Mouse (Mus musculus): ENCODE data around the gene Nav3. TPM values are rescaled to one million over a fixed set of nuclear protein-coding genes. Genes with fewer than 3 reads are reported as not detected.

The Nav3 gene
- polyA plus RNA-seq, 1 experiment from 2014 or later = 2.4 TPM

DNA sequence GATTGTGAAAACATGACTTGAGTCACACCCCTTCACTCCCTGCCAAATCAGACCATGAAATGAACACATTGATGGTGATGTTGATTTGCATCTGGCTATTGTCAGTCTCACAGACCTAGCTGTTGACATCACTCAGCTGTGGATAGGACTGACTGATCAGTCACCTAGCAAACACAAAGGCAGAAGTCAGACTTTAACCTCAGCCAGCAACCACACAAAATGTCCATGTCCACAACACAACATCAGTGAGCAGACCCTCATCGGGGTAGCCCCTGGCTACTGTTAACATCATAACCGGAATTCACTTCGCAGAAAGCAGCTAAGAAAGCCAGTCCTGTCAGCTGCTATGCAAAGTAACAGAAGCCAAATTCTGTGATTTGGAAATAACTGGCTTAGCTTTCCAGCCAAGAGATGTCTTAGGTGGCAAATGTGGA lies 213.9 kb downstream of the Nav3 start:
- no peak overlapping the region for H3K9ac ChIP-seq (ENCODE audit: low read length)
- H3K4me1 ChIP-seq (ENCODE audit: control insufficient read depth, insufficient read depth, low read length) = no peaks in the 10 kb centered on the region
- no peaks in the 10 kb centered on the region for H3K9me3 ChIP-seq (replicated peaks; ENCODE audit: control insufficient read depth, low read length)
- WGBS = 71% methylated on average over 3 of the region's 3 CpGs
- H3K27me3 ChIP-seq (ENCODE audit: control insufficient read depth, insufficient read depth, low read length) = no peaks in the 10 kb centered on the region
- no peak for ATAC-seq (ENCODE audit: insufficient read depth, low FRiP score)
- H3K4me3 ChIP-seq (replicated peaks; ENCODE audit: low read length) = no peak overlapping the region
- no peak overlapping the region for H3K27ac ChIP-seq (ENCODE audit: low read length)
- H3K36me3 ChIP-seq (ENCODE audit: control insufficient read depth, insufficient read depth, low read length) = no peaks in the 10 kb centered on the region
- no peak overlapping the region for H3K4me2 ChIP-seq (ENCODE audit: low read depth, low read length)

GRCm38 (mm10) chr10:110240667-110241066 lies 215.3 kb downstream of the Nav3 start:
- WGBS = 74% methylated on average over 3 of the region's 3 CpGs
- Histone ChIP-seq H3K4me1 (ENCODE audit: control insufficient read depth, insufficient read depth, low read length) (no peaks in the 10 kb centered on the region), H3K9me3 (replicated peaks; ENCODE audit: control insufficient read depth, low read length) (no peaks in the 10 kb centered on the region), H3K27ac (ENCODE audit: low read length) (no peak overlapping the region), H3K9ac (ENCODE audit: low read length) (no peak overlapping the region), H3K27me3 (ENCODE audit: control insufficient read depth, insufficient read depth, low read length) (no peaks in the 10 kb centered on the region), H3K4me2 (ENCODE audit: low read depth, low read length) (no peak overlapping the region), H3K4me3 (replicated peaks; ENCODE audit: low read length) (no peak overlapping the region), H3K36me3 (ENCODE audit: control insufficient read depth, insufficient read depth, low read length) (no peaks in the 10 kb centered on the region)
- ATAC-seq (ENCODE audit: insufficient read depth, low FRiP score) = no peak

DNA sequence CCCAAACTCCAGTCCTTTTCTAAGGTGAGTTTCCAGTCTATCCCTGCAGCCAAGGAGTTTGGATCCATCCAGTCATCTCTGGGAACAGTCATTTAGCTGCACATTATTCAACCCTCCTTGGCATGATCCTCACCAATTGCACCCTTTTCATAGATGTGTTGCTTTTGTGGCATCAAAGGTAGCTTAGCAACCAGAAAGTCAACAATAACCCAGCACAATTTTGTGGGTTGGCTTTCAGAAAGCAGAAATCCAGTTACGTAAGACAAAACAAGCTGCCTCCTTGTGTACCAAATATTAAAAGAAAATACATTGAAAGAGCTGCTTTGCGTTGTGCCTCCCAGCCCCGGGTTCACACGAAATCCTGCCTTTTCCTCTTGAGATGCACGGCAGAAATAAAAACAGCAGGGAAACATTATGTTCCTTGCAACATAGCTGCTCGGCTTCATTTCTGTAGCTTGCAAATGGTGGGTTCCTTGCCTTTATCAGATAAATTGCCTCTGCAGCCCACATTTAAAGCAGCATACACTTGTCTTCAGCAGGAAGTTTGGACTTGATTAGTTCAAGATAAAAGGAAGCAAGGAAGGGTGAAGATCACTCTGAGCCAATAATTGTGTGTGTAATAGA lies 222.6 kb downstream of the Nav3 start:
- Histone ChIP-seq H3K4me3 (replicated peaks; ENCODE audit: low read length) (no peak overlapping the region), H3K9me3 (replicated peaks; ENCODE audit: control insufficient read depth, low read length) (no peaks in the 10 kb centered on the region), H3K4me1 (ENCODE audit: control insufficient read depth, insufficient read depth, low read length) (no peaks in the 10 kb centered on the region), H3K9ac (ENCODE audit: low read length) (no peak overlapping the region), H3K4me2 (ENCODE audit: low read depth, low read length) (no peak overlapping the region), H3K36me3 (ENCODE audit: control insufficient read depth, insufficient read depth, low read length) (no peaks in the 10 kb centered on the region), H3K27ac (ENCODE audit: low read length) (no peak overlapping the region), H3K27me3 (ENCODE audit: control insufficient read depth, insufficient read depth, low read length) (no peaks in the 10 kb centered on the region)
- 71% methylated on average over 6 of the region's 6 CpGs for WGBS
- ATAC-seq (ENCODE audit: insufficient read depth, low FRiP score) = no peak

GRCm38 (mm10) chr10:110206411-110206810 lies 249.6 kb downstream of the Nav3 start:
- Histone ChIP-seq H3K4me2 (ENCODE audit: low read depth, low read length) (no peak overlapping the region), H3K27ac (ENCODE audit: low read length) (no peak overlapping the region), H3K4me1 (ENCODE audit: control insufficient read depth, insufficient read depth, low read length) (no peaks in the 10 kb centered on the region), H3K4me3 (replicated peaks; ENCODE audit: low read length) (no peak overlapping the region), H3K27me3 (ENCODE audit: control insufficient read depth, insufficient read depth, low read length) (no peaks in the 10 kb centered on the region), H3K9ac (ENCODE audit: low read length) (no peak overlapping the region), H3K36me3 (ENCODE audit: control insufficient read depth, insufficient read depth, low read length) (no peaks in the 10 kb centered on the region), H3K9me3 (replicated peaks; ENCODE audit: control insufficient read depth, low read length) (no peaks in the 10 kb centered on the region)
- ATAC-seq (ENCODE audit: insufficient read depth, low FRiP score) = no peak
- 85% methylated on average over 5 of the region's 5 CpGs for WGBS

- Histone ChIP-seq H3K36me3 (ENCODE audit: control insufficient read depth, insufficient read depth, low read length) (no peaks in the 10 kb centered on the region), H3K9me3 (replicated peaks; ENCODE audit: control insufficient read depth, low read length) (no peaks in the 10 kb centered on the region), H3K27me3 (ENCODE audit: control insufficient read depth, insufficient read depth, low read length) (no peaks in the 10 kb centered on the region), H3K4me3 (replicated peaks; ENCODE audit: low read length) (no peak overlapping the region), H3K4me2 (ENCODE audit: low read depth, low read length) (no peak overlapping the region), H3K4me1 (ENCODE audit: control insufficient read depth, insufficient read depth, low read length) (no peaks in the 10 kb centered on the region), H3K27ac (ENCODE audit: low read length) (no peak overlapping the region), H3K9ac (ENCODE audit: low read length) (no peak overlapping the region)
- ATAC-seq (ENCODE audit: insufficient read depth, low FRiP score) = no peak
- 74% methylated on average over 5 of the region's 5 CpGs for WGBS
Measured at GRCm38 (mm10) chr10:110204121-110204697, 251.8 kb downstream of the Nav3 start.

DNA sequence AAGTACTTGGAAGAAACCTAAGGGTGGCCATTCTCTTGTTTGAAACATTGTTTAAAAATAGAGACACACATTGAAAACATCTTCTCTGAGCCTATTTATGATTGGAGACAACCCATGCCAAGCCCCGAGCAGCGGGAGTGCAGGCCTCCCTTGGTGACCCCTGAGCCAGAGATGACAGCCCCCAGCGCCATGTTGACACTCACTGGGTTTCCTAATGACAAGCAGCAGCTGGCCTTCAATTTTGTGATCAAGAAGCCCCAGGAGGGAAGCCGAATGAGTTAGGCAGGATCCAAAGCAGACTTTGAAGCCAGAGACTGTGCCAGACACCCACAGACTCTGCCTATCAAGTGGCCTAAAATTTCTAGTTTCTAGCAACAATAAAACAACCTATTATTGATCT lies 263.1 kb downstream of the Nav3 start:
- 32% methylated on average over 4 of the region's 4 CpGs for WGBS
- Histone ChIP-seq H3K27ac (ENCODE audit: low read length) (no peak overlapping the region), H3K27me3 (ENCODE audit: control insufficient read depth, insufficient read depth, low read length) (no peaks in the 10 kb centered on the region), H3K36me3 (ENCODE audit: control insufficient read depth, insufficient read depth, low read length) (no peaks in the 10 kb centered on the region), H3K4me2 (ENCODE audit: low read depth, low read length) (no peak overlapping the region), H3K4me3 (replicated peaks; ENCODE audit: low read length) (no peak overlapping the region), H3K9ac (ENCODE audit: low read length) (no peak overlapping the region), H3K9me3 (replicated peaks; ENCODE audit: control insufficient read depth, low read length) (no peaks in the 10 kb centered on the region), H3K4me1 (ENCODE audit: control insufficient read depth, insufficient read depth, low read length) (no peaks in the 10 kb centered on the region)
- ATAC-seq (ENCODE audit: insufficient read depth, low FRiP score) = no peak

DNA sequence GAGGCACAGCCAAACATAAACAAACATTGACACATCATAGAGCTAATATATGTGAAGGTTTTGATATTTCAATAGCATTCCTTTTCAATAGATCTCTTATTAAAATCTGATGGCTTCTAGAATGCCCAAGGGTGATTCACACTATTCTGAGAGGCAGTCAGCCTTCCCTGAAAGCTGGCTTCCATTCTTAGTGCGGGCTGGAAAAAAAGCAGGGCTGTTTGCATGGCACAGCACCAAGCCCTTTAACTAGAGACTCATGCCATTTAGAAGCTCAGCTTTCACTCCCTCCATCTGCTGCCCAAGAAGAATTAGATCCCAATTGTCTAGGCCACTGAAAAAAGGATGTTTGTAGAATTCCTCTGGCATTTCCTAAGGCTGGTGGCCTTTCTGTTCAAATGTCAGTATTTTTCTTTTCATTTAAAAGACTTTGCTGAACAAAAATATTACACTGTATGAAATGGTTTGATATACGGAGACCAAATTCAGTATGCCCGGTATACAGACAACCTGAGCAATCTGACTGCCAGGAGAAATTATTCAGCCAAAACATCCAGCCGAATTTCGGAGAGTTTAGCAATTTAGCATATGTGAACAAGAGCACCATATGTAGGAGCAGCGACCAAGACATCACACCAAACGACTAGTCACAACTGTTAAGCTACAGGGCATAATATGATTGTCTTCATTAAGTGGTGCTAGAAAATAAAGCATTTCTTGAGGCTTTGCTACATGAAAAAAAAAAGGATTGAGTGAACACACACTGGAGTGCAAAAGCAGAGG lies 263.8 kb downstream of the Nav3 start:
- H3K4me2 ChIP-seq (ENCODE audit: low read depth, low read length) = no peak overlapping the region
- H3K4me1 ChIP-seq (ENCODE audit: control insufficient read depth, insufficient read depth, low read length) = no peaks in the 10 kb centered on the region
- no peaks in the 10 kb centered on the region for H3K27me3 ChIP-seq (ENCODE audit: control insufficient read depth, insufficient read depth, low read length)
- no peak overlapping the region for H3K9ac ChIP-seq (ENCODE audit: low read length)
- no peaks in the 10 kb centered on the region for H3K36me3 ChIP-seq (ENCODE audit: control insufficient read depth, insufficient read depth, low read length)
- 69% methylated on average over 7 of the region's 7 CpGs for WGBS
- no peak overlapping the region for H3K27ac ChIP-seq (ENCODE audit: low read length)
- no peak for ATAC-seq (ENCODE audit: insufficient read depth, low FRiP score)
- H3K9me3 ChIP-seq (replicated peaks; ENCODE audit: control insufficient read depth, low read length) = no peaks in the 10 kb centered on the region
- no peak overlapping the region for H3K4me3 ChIP-seq (replicated peaks; ENCODE audit: low read length)

GRCm38 (mm10) chr10:110186242-110186641 lies 269.8 kb downstream of the Nav3 start:
- Histone ChIP-seq H3K27ac (ENCODE audit: low read length) (no peak overlapping the region), H3K27me3 (ENCODE audit: control insufficient read depth, insufficient read depth, low read length) (no peaks in the 10 kb centered on the region), H3K4me1 (ENCODE audit: control insufficient read depth, insufficient read depth, low read length) (no peaks in the 10 kb centered on the region), H3K9ac (ENCODE audit: low read length) (no peak overlapping the region), H3K36me3 (ENCODE audit: control insufficient read depth, insufficient read depth, low read length) (no peaks in the 10 kb centered on the region), H3K4me2 (ENCODE audit: low read depth, low read length) (no peak overlapping the region), H3K9me3 (replicated peaks; ENCODE audit: control insufficient read depth, low read length) (no peaks in the 10 kb centered on the region), H3K4me3 (replicated peaks; ENCODE audit: low read length) (no peak overlapping the region)
- no peak for ATAC-seq (ENCODE audit: insufficient read depth, low FRiP score)
- WGBS = 78% methylated on average over 1 of the region's 1 CpGs

GRCm38 (mm10) chr10:110175874-110176273 lies 280.1 kb downstream of the Nav3 start:
- H3K36me3 ChIP-seq (ENCODE audit: control insufficient read depth, insufficient read depth, low read length) = no peaks in the 10 kb centered on the region
- H3K9me3 ChIP-seq (replicated peaks; ENCODE audit: control insufficient read depth, low read length) = no peaks in the 10 kb centered on the region
- H3K4me1 ChIP-seq (ENCODE audit: control insufficient read depth, insufficient read depth, low read length) = no peaks in the 10 kb centered on the region
- no peak overlapping the region for H3K9ac ChIP-seq (ENCODE audit: low read length)
- WGBS = 75% methylated on average over 5 of the region's 5 CpGs
- H3K27ac ChIP-seq (ENCODE audit: low read length) = no peak overlapping the region
- H3K27me3 ChIP-seq (ENCODE audit: control insufficient read depth, insufficient read depth, low read length) = no peaks in the 10 kb centered on the region
- no peak overlapping the region for H3K4me2 ChIP-seq (ENCODE audit: low read depth, low read length)
- H3K4me3 ChIP-seq (replicated peaks; ENCODE audit: low read length) = no peak overlapping the region
- ATAC-seq (ENCODE audit: insufficient read depth, low FRiP score) = no peak
